Mouse (Mus musculus) C2C12 (cell line): ENCODE results near the gene Lcn6. TPM values are rescaled to one million over a fixed set of nuclear protein-coding genes. Genes with fewer than 3 reads are reported as not detected.

Source experiments
- H3K27me3 ChIP-seq: one replicate; pipeline ENCODE4 v1.6.1; 2011; ENCODE audit not compliant: control insufficient read depth, insufficient read depth, insufficient read length
- H3K36me3 ChIP-seq: one replicate; pipeline ENCODE4 v1.6.1; 2011; ENCODE audit not compliant: control insufficient read depth, insufficient read depth
- H3K4me3 ChIP-seq: one replicate; pipeline ENCODE4 v1.5.1; 2011; ENCODE audit warnings: mild to moderate bottlenecking, control low read depth; ENCODE audit not compliant: poor library complexity, insufficient read depth, severe bottlenecking
- H3K79me2 ChIP-seq: one replicate; pipeline ENCODE4 v1.6.1; 2011; ENCODE audit not compliant: control insufficient read depth, insufficient read depth
- H3K79me3 ChIP-seq: one replicate; pipeline ENCODE4 v1.6.1; 2011; ENCODE audit warnings: low read depth, control low read depth
- H3ac ChIP-seq: one replicate; pipeline ENCODE3; 2011; ENCODE audit warnings: low read depth; ENCODE audit not compliant: control insufficient read depth, insufficient read length
- CEBPB ChIP-seq: IDR thresholded peaks from one replicate; pipeline ENCODE4 v1.6.1; 2011; ENCODE audit warnings: low read depth, mild to moderate bottlenecking, control low read depth, moderate library complexity
- CTCF ChIP-seq: IDR thresholded peaks from one replicate; pipeline ENCODE4 v1.5.1; 2011; ENCODE audit not compliant: control insufficient read depth, insufficient read depth, insufficient read length
- FOSL1 ChIP-seq: IDR thresholded peaks from one replicate; pipeline ENCODE4 v1.8.0; 2011; ENCODE audit warnings: mild to moderate bottlenecking, low read length; ENCODE audit not compliant: poor library complexity, insufficient read depth, severe bottlenecking
- MAX ChIP-seq: IDR thresholded peaks from one replicate; pipeline ENCODE4 v1.6.1; 2011; ENCODE audit warnings: mild to moderate bottlenecking, control low read depth
- MYOD1 ChIP-seq: IDR thresholded peaks from one replicate; pipeline ENCODE4 v1.6.1; 2011; ENCODE audit warnings: low read depth; ENCODE audit not compliant: control insufficient read depth, insufficient read length
- MYOG ChIP-seq: IDR thresholded peaks from one replicate; pipeline ENCODE4 v1.6.1; 2011; ENCODE audit not compliant: control insufficient read depth, insufficient read length; ENCODE audit errors: extremely low read depth
- USF1 ChIP-seq: IDR thresholded peaks from one replicate; pipeline ENCODE4 v1.6.1; 2011; ENCODE audit warnings: low read depth, mild to moderate bottlenecking, control low read depth, moderate library complexity
- polyA plus RNA-seq: library from polyadenylated mRNA; unstranded; fragments of >200 nt; fragmentation: generic; extraction: Trizol; gene quantifications from one replicate; pipeline ENCODE4 v1.2.1, GENCODE M21; 2012; ENCODE audit warnings: missing spikeins

The Lcn6 gene
- polyA plus RNA-seq, 1 experiment = not detected

DNA sequence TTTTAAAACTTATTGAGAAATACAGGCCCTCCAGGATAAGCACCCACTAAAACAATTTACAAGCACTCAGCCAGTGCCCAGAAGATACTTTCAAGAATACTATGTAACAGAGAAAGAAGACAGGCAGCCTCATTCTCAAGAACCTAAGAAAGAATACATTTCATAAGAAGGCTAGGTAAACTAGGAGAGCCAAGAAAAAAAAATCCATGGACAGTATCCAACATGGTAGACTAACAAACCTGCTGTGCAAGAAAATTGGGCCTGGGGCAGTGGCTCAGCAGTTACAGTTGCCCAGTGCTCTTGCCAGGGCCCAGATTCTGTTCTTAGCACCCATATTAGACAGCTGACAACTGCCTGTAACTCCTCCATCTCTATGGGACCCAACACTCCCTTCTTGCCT lies 40.6 kb downstream of the Lcn6 start:
- no peaks in the 10 kb centered on the region for H3K79me3 ChIP-seq

More for the DNA sequence above, 40.6 kb downstream of the Lcn6 start:
- Histone ChIP-seq H3K79me2 (no peaks in the 10 kb centered on the region), H3K27me3 (peaks cover 15% of the 10 kb centered on the region), H3K4me3 (no peak overlapping the region), H3ac (no peak overlapping the region), H3K36me3 (no peaks in the 10 kb centered on the region)
- TF ChIP-seq CTCF (no peak), MYOD1 (no peak), MAX (no peak), USF1 (no peak), MYOG (no peak), FOSL1 (no peak), CEBPB (no peak)

Other genes with a start within 250 kb of the Lcn6 start
- 4.2 TPM for gene Abca2, start 248.1 kb upstream of the Lcn6 start, polyA plus RNA-seq
- 0.15 TPM for gene Clic3, start 219.9 kb upstream of the Lcn6 start, polyA plus RNA-seq
- 12.3 TPM for gene Paxx, start 215.7 kb upstream of the Lcn6 start, polyA plus RNA-seq
- not detected for gene Ptgds, start 206.7 kb upstream of the Lcn6 start, polyA plus RNA-seq
- not detected for gene Lcn12, start 182.9 kb upstream of the Lcn6 start, polyA plus RNA-seq
- 35.8 TPM for gene Fbxw5, start 176.0 kb upstream of the Lcn6 start, polyA plus RNA-seq
- gene C8g, start 175.1 kb upstream of the Lcn6 start, polyA plus RNA-seq = 0.32 TPM
- gene Traf2, start 129.8 kb upstream of the Lcn6 start, polyA plus RNA-seq = 28.8 TPM
- 340 TPM for gene Edf1, start 118.9 kb upstream of the Lcn6 start, polyA plus RNA-seq
- gene Mamdc4, start 101.9 kb upstream of the Lcn6 start, polyA plus RNA-seq = 5.7 TPM
- 94.2 TPM for gene Phpt1, start 101.6 kb upstream of the Lcn6 start, polyA plus RNA-seq
- 0.29 TPM for gene Ajm1, start 95.0 kb upstream of the Lcn6 start, polyA plus RNA-seq
- 58.9 TPM for gene Rabl6, start 68.3 kb upstream of the Lcn6 start, polyA plus RNA-seq
- 0.15 TPM for gene Ccdc183, start 59.1 kb upstream of the Lcn6 start, polyA plus RNA-seq
- 12.9 TPM for gene Tmem141, start 54.8 kb upstream of the Lcn6 start, polyA plus RNA-seq
- 0.14 TPM for gene Fcna, start 48.8 kb upstream of the Lcn6 start, polyA plus RNA-seq
- not detected for gene Lcn8, start 23.7 kb upstream of the Lcn6 start, polyA plus RNA-seq
- gene Lcn5, start 18.8 kb upstream of the Lcn6 start, polyA plus RNA-seq = not detected
- not detected for gene Lcn10, start 5.9 kb downstream of the Lcn6 start, polyA plus RNA-seq
- gene Obp2a, start 23.3 kb downstream of the Lcn6 start, polyA plus RNA-seq = not detected
- 1.0 TPM for gene Bmyc, start 30.0 kb downstream of the Lcn6 start, polyA plus RNA-seq
- gene Obp2b, start 60.2 kb downstream of the Lcn6 start, polyA plus RNA-seq = not detected
- gene Lcn3, start 88.8 kb downstream of the Lcn6 start, polyA plus RNA-seq = not detected
- not detected for gene Lcn11, start 100.2 kb downstream of the Lcn6 start, polyA plus RNA-seq
- not detected for gene Gm13539, start 105.5 kb downstream of the Lcn6 start, polyA plus RNA-seq
- not detected for gene Glt6d1, start 139.1 kb downstream of the Lcn6 start, polyA plus RNA-seq
- gene Lcn9, start 146.4 kb downstream of the Lcn6 start, polyA plus RNA-seq = not detected
- not detected for gene Sohlh1, start 170.5 kb downstream of the Lcn6 start, polyA plus RNA-seq
- gene Kcnt1, start 186.9 kb downstream of the Lcn6 start, polyA plus RNA-seq = not detected